Mouse (Mus musculus): ENCODE results near the gene Akirin2. TPM values are rescaled to one million over a fixed set of nuclear protein-coding genes. Genes with fewer than 3 reads are reported as not detected.
A peak's percentile ranks its signal among the peaks of the same experiment; 100 is the strongest.

Gene Akirin2
- total RNA-seq, 4 experiments from 2014 or later = 95.2 to 106 (median 99.5) TPM

- DNase-seq (ENCODE audit: low spot score in 2 of 2) = no peak
Measured at GRCm38 (mm10) chr4:34583427-34583826, 32.7 kb downstream of the Akirin2 start.

GRCm38 (mm10) chr4:34584871-34585607, 34.3 kb downstream of the Akirin2 start:
- DNase-seq (ENCODE audit: low spot score in 2 of 2) = no peak

- DNase-seq (ENCODE audit: low spot score in 2 of 2) = no peak
Measured at GRCm38 (mm10) chr4:34603123-34603522, 52.4 kb downstream of the Akirin2 start.

GRCm38 (mm10) chr4:34606658-34607057, 55.9 kb downstream of the Akirin2 start:
- no peak for DNase-seq (ENCODE audit: low spot score in 2 of 2)

- DNase-seq (ENCODE audit: low spot score in 2 of 2) = no peak
Measured at GRCm38 (mm10) chr4:34613571-34614145, 62.9 kb downstream of the Akirin2 start.

GRCm38 (mm10) chr4:34614630-34615094, 63.9 kb downstream of the Akirin2 start, which contains the start of the genes Orc3 and Rars2:
Gene Orc3, minus strand, starts transcription at chr4:34614944.
Gene Rars2, plus strand, starts transcription at chr4:34614957.
- DNase-seq (ENCODE audit: low spot score in 2 of 2) = peak; percentile 82 to 89

- DNase-seq (ENCODE audit: low spot score in 2 of 2) = peak in 1 of 2 experiments; percentile 19
Measured at GRCm38 (mm10) chr4:34615303-34615702, 64.6 kb downstream of the Akirin2 start.

GRCm38 (mm10) chr4:34616146-34616545, 65.4 kb downstream of the Akirin2 start:
- no peak for DNase-seq (ENCODE audit: low spot score in 2 of 2)

Other genes starting within 250 kb of the Akirin2 start
- gene Orc3, start 64.0 kb downstream of the Akirin2 start, total RNA-seq (2022) = 10 to 100 TPM; 50.4 to 54.8 (median 53.0) TPM
- 10 to 100 TPM; 31.8 to 37.2 (median 35.3) TPM for gene Rars2, start 64.0 kb downstream of the Akirin2 start, total RNA-seq (2022)
- 10 to 100 TPM; 20.6 to 23.8 (median 21.5) TPM for gene Slc35a1, start 136.5 kb downstream of the Akirin2 start, total RNA-seq (2022)
- gene Cfap206, start 179.3 kb downstream of the Akirin2 start, total RNA-seq (2022) = 1 to 10 TPM; 1.4 to 2.6 (median 1.7) TPM
- gene Gm136, start 205.3 kb downstream of the Akirin2 start, total RNA-seq (2022) = under 1 TPM in 3 of 4 experiments, not detected in 1; 0.25 to 0.38 (median 0.28) TPM
- 10 to 100 TPM; 16.6 to 23.7 (median 21.4) TPM for gene Smim8, start 227.5 kb downstream of the Akirin2 start, total RNA-seq (2022)